In the genomic region with DNA sequence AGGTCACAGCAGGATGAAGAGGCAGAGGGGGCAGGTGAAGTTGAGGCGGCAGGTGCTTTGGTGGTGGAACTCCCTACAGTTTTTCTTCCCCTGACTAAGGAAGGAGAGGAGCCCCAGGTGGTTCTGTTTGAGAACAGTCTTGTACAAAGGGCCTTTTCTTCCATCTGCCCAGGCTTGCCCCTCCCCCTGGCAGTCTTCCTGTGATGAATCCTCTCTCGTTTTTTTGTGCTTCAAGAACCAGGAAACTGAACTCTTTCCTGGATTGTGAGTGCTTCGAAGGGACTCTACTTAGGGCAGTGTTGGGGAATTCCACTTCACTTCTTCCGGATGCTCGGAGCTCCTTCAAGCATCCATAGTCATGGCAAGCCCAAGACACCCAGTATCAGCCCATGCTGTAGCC, we compare ENCODE assay signal across 13 mouse cellular contexts. TPM values are rescaled to one million over a fixed set of nuclear protein-coding genes. Genes with fewer than 3 reads are reported as not detected.
A peak's percentile ranks its signal among the peaks of the same experiment; 100 is the strongest.
DNase-seq lines count a peak whose midpoint lies in the region; ATAC-seq and TF ChIP-seq lines count a peak whose summit lies in the region.
"Had no signal": no experiment of that assay in that cellular context is flagged by ENCODE, and none has a peak within 500 bp of the region (broad histone marks: within the 10 kb centered on the region; RNA-seq: fewer than 3 reads in every experiment).

No protein-coding gene starts in this region.

- H3K79me2 ChIP-seq in heart, adult 2 months (replicated peaks; ENCODE audit: control insufficient read depth, insufficient read depth, low read length), result no peaks in the 10 kb centered on the region

- H3K27me3 ChIP-seq in kidney, adult 2 months (replicated peaks; ENCODE audit: control insufficient read depth, insufficient read depth, low read length), result no peaks in the 10 kb centered on the region
- no peaks in the 10 kb centered on the region for H3K27me3 ChIP-seq in kidney, embryonic 15.5 days
- no peaks in the 10 kb centered on the region for H3K27me3 ChIP-seq in intestine, postnatal 0 days (replicated peaks; ENCODE audit: control insufficient read depth, insufficient read depth, low read length)
- no peaks in the 10 kb centered on the region for H3K27me3 ChIP-seq in heart, adult 2 months (ENCODE audit: control insufficient read depth, insufficient read depth, low read length)

- no peak overlapping the region for H3K4me2 ChIP-seq in kidney, embryonic 15.5 days
- peak overlapping the region; percentile 62 for H3K4me2 ChIP-seq in intestine, postnatal 0 days (replicated peaks; ENCODE audit: low read depth)
- H3K4me2 ChIP-seq: midbrain, embryonic 15.5 days had no signal

- WGBS in kidney, adult 2 months, result 33% methylated on average over 5 of the region's 5 CpGs
- WGBS in kidney, embryonic 15.5 days, result 21% methylated on average over 5 of the region's 5 CpGs
- 15% methylated on average over 5 of the region's 5 CpGs for WGBS in intestine, postnatal 0 days
- WGBS in heart, adult 2 months, result 24% methylated on average over 5 of the region's 5 CpGs

- ATAC-seq in kidney, embryonic 15.5 days (replicated peaks; ENCODE audit: low FRiP score), result no peak
- peak; percentile 39 for ATAC-seq in intestine, postnatal 0 days
- ATAC-seq: midbrain, embryonic 15.5 days had no signal

- no peak overlapping the region for H3K4me3 ChIP-seq in kidney, adult 2 months (ENCODE audit: insufficient read depth, low read depth, low read length)
- no peak overlapping the region for H3K4me3 ChIP-seq in kidney, embryonic 15.5 days (replicated peaks)
- H3K4me3 ChIP-seq in intestine, postnatal 0 days (ENCODE audit: low read depth, low read length), result peak overlapping the region; percentile 14
- no peak overlapping the region for H3K4me3 ChIP-seq in heart, adult 2 months
- H3K4me3 ChIP-seq: gastrocnemius, adult 2 months; midbrain, embryonic 15.5 days had no signal

- intact Hi-C loops in heart, adult 2 months (cut with DNase I), result no loop called here

- H3K4me1 ChIP-seq in kidney, adult 2 months (ENCODE audit: control insufficient read depth, insufficient read depth, low read length), result no peaks in the 10 kb centered on the region
- H3K4me1 ChIP-seq in kidney, embryonic 15.5 days, result peaks cover 39% of the 10 kb centered on the region
- no peaks in the 10 kb centered on the region; the same call in 1 of the 2 replicates for H3K4me1 ChIP-seq in intestine, postnatal 0 days (replicated peaks; ENCODE audit: control insufficient read depth, insufficient read depth, low read length)
- H3K4me1 ChIP-seq in heart, adult 2 months (ENCODE audit: control insufficient read depth, insufficient read depth, low read length), result no peaks in the 10 kb centered on the region; the same call in 1 of the 2 replicates

- H3K9me3 ChIP-seq in kidney, embryonic 15.5 days (replicated peaks), result no peaks in the 10 kb centered on the region
- H3K9me3 ChIP-seq in intestine, postnatal 0 days (ENCODE audit: control insufficient read depth), result no peaks in the 10 kb centered on the region
- H3K9me3 ChIP-seq: G1E; midbrain, embryonic 15.5 days had no signal

- H3K36me3 ChIP-seq in kidney, adult 2 months (ENCODE audit: control insufficient read depth, insufficient read depth, low read length), result no peaks in the 10 kb centered on the region
- peaks cover 47% of the 10 kb centered on the region for H3K36me3 ChIP-seq in kidney, embryonic 15.5 days
- peaks cover 34% of the 10 kb centered on the region; the same call in 1 of the 2 replicates for H3K36me3 ChIP-seq in intestine, postnatal 0 days (ENCODE audit: control insufficient read depth, insufficient read depth)
- no peaks in the 10 kb centered on the region for H3K36me3 ChIP-seq in heart, adult 2 months (ENCODE audit: control insufficient read depth, insufficient read depth, low read length)

- TF ChIP-seq POLR2A in kidney, adult 2 months (IDR thresholded peaks at IDR 0.05; ENCODE audit: low read depth, low read length), result no peak
- TF ChIP-seq POLR2A in heart, adult 2 months (IDR thresholded peaks at IDR 0.05; ENCODE audit: insufficient read depth, low read depth, low read length), result no peak

- peak; percentile 27 for DNase-seq in kidney, adult 2 months
- DNase-seq in 3T3-L1 (ENCODE audit: low read depth, low spot score), result peak; percentile 52
- peak; percentile 61 for DNase-seq in ES-CJ7 (ENCODE audit: low read depth, low spot score)
- DNase-seq in gastrocnemius, postnatal 10 days, result no peak
- no peak for DNase-seq in heart, adult 2 months
- DNase-seq: cerebellum, adult 11 months; gastrocnemius, adult 2 months; heart, postnatal 14 days had no signal

- TF ChIP-seq CTCF in kidney, adult 2 months (conservative IDR thresholded peaks at IDR 0.05; ENCODE audit: insufficient read depth, insufficient read length, low read depth, low read length), result no peak
- TF ChIP-seq CTCF in intestine, postnatal 0 days (IDR thresholded peaks at IDR 0.05; ENCODE audit: low read depth), result no peak
- TF ChIP-seq CTCF in heart, adult 2 months (IDR thresholded peaks at IDR 0.05), result no peak

- H3K9ac ChIP-seq in kidney, embryonic 15.5 days, result no peak overlapping the region
- H3K9ac ChIP-seq in intestine, postnatal 0 days (ENCODE audit: low read depth, low read length), result peak overlapping the region; percentile 40; the same call in 1 of the 2 replicates
- H3K9ac ChIP-seq in heart, adult 2 months (ENCODE audit: low read depth, low read length), result no peak overlapping the region
- H3K9ac ChIP-seq: midbrain, embryonic 15.5 days had no signal

- no peak for TF ChIP-seq EP300 in heart, adult 2 months (IDR thresholded peaks at IDR 0.05; ENCODE audit: insufficient read depth, low read depth, low read length)

- H3K27ac ChIP-seq in kidney, adult 2 months (ENCODE audit: insufficient read depth, low read depth, low read length), result no peak overlapping the region
- H3K27ac ChIP-seq in kidney, embryonic 15.5 days, result no peak overlapping the region
- H3K27ac ChIP-seq in intestine, postnatal 0 days (ENCODE audit: low read depth, low read length), result peak overlapping the region; percentile 91
- H3K27ac ChIP-seq in heart, adult 2 months, result no peak overlapping the region
- H3K27ac ChIP-seq: gastrocnemius, adult 2 months; midbrain, embryonic 15.5 days had no signal

RNA-seq across cellular contexts. Expression of a gene that starts 2.0 kb away (rescaled TPM):
- polyA plus RNA-seq in kidney, adult 2 months (2012; rRNA removed), result 5.6 and 7.1 TPM in 2 replicates
- 1.5 and 3.4 TPM in 2 replicates for polyA plus RNA-seq in kidney, embryonic 15.5 days (2015; fragmentation: Nextera tagmentation; extraction: Ambion mirVana)
- polyA plus RNA-seq in intestine, postnatal 0 days (2015; fragmentation: Nextera tagmentation; extraction: Ambion mirVana), result 32.4 and 38.0 TPM in 2 replicates
- total RNA-seq in gastrocnemius, postnatal 10 days (2021), result 1 to 10 TPM; 1.6 to 1.9 TPM
- 1 to 10 TPM in 1 of 2 experiments, under 1 TPM in 1; 0.65 to 1.0 TPM for total RNA-seq in heart, adult 2 months (2021)
- 2.4 and 4.5 TPM in 2 replicates for polyA plus RNA-seq in heart, adult 2 months (2012; rRNA removed)

RNA-seq across cellular contexts. Expression of a gene that starts 2.0 kb away (rescaled TPM):
- 29.8 and 34.7 TPM in 2 replicates for polyA plus RNA-seq in kidney, adult 2 months (2012; rRNA removed)
- polyA plus RNA-seq in kidney, embryonic 15.5 days (2015; fragmentation: Nextera tagmentation; extraction: Ambion mirVana), result 45.6 and 49.5 TPM in 2 replicates
- polyA plus RNA-seq in intestine, postnatal 0 days (2015; fragmentation: Nextera tagmentation; extraction: Ambion mirVana), result 42.0 and 42.2 TPM in 2 replicates
- total RNA-seq in gastrocnemius, postnatal 10 days (2021), result 10 to 100 TPM; 22.2 to 24.6 TPM
- 10 to 100 TPM; 20.3 to 21.5 TPM for total RNA-seq in heart, adult 2 months (2021)
- polyA plus RNA-seq in heart, adult 2 months (2012; rRNA removed), result 14.0 and 14.6 TPM in 2 replicates

RNA-seq across cellular contexts. Expression of a gene that starts 8.2 kb away (rescaled TPM):
- polyA plus RNA-seq in kidney, adult 2 months (2012; rRNA removed), result 1.5 and 2.2 TPM in 2 replicates
- polyA plus RNA-seq in kidney, embryonic 15.5 days (2015; fragmentation: Nextera tagmentation; extraction: Ambion mirVana), result 2.4 and 4.6 TPM in 2 replicates
- 6.0 and 6.2 TPM in 2 replicates for polyA plus RNA-seq in intestine, postnatal 0 days (2015; fragmentation: Nextera tagmentation; extraction: Ambion mirVana)
- total RNA-seq in gastrocnemius, postnatal 10 days (2021), result under 1 TPM; 0.16 to 0.52 TPM
- total RNA-seq in heart, adult 2 months (2021), result under 1 TPM; 0.16 to 0.30 TPM
- 0.43 and 1.00 TPM in 2 replicates for polyA plus RNA-seq in heart, adult 2 months (2012; rRNA removed)
- total RNA-seq: G1E; gastrocnemius, adult 2 months had no signal

RNA-seq across cellular contexts. Expression of a gene that starts 9.5 kb away (rescaled TPM):
- 48.6 and 49.4 TPM in 2 replicates for polyA plus RNA-seq in kidney, adult 2 months (2012; rRNA removed)
- polyA plus RNA-seq in kidney, embryonic 15.5 days (2015; fragmentation: Nextera tagmentation; extraction: Ambion mirVana), result 85.0 and 94.5 TPM in 2 replicates
- 23.8 and 25.2 TPM in 2 replicates for polyA plus RNA-seq in intestine, postnatal 0 days (2015; fragmentation: Nextera tagmentation; extraction: Ambion mirVana)
- total RNA-seq in gastrocnemius, postnatal 10 days (2021), result 10 to 100 TPM; 16.7 to 19.4 TPM
- total RNA-seq in heart, adult 2 months (2021), result 10 to 100 TPM; 17.4 to 19.4 TPM
- polyA plus RNA-seq in heart, adult 2 months (2012; rRNA removed), result 34.2 and 39.2 TPM in 2 replicates

RNA-seq across cellular contexts. Expression of a gene that starts 19.9 kb away (rescaled TPM):
- 0.16 and 0.91 TPM in 2 replicates for polyA plus RNA-seq in kidney, adult 2 months (2012; rRNA removed)
- 0.18 TPM in 1 of 2 replicates, not detected in the other for polyA plus RNA-seq in kidney, embryonic 15.5 days (2015; fragmentation: Nextera tagmentation; extraction: Ambion mirVana)
- polyA plus RNA-seq in intestine, postnatal 0 days (2015; fragmentation: Nextera tagmentation; extraction: Ambion mirVana), result not detected in 2 replicates
- total RNA-seq in gastrocnemius, postnatal 10 days (2021), result not detected
- not detected for total RNA-seq in heart, adult 2 months (2021)
- 0.15 and 0.68 TPM in 2 replicates for polyA plus RNA-seq in heart, adult 2 months (2012; rRNA removed)
- total RNA-seq: adrenal gland, adult 18-20 months; G1E; gastrocnemius, adult 2 months; heart, postnatal 14 days had no signal
- polyA plus RNA-seq: midbrain, embryonic 15.5 days had no signal

Comparison
In these comparisons a context has a peak if more than half of its experiments do, and no peak if none do; other contexts are left out.
1. DNase-seq: peak in kidney, adult 2 months (single experiment), 3T3-L1 (single experiment) and ES-CJ7 (single experiment); none in gastrocnemius, postnatal 10 days (single experiment) and heart, adult 2 months (0 of 2).